Mouse (Mus musculus): ENCODE measurements around the gene Adam11. TPM values are rescaled to one million over a fixed set of nuclear protein-coding genes. Genes with fewer than 3 reads are reported as not detected.
A peak's percentile ranks its signal among the peaks of the same experiment; 100 is the strongest.

Gene Adam11
- polyA plus RNA-seq, 1 experiment, result 0.41 TPM

- H3ac ChIP-seq (ENCODE audit: control insufficient read depth, insufficient read length, low read depth), result no peak overlapping the region
- H3K79me3 ChIP-seq (ENCODE audit: low read depth), result no peaks in the 10 kb centered on the region
- no peaks in the 10 kb centered on the region for H3K27me3 ChIP-seq (ENCODE audit: control insufficient read depth, insufficient read depth, insufficient read length)
- TF ChIP-seq MYOG (IDR thresholded peaks at IDR 0.05; ENCODE audit: control insufficient read depth, extremely low read depth, insufficient read length), result no peak
- no peak for TF ChIP-seq MYOD1 (IDR thresholded peaks at IDR 0.05; ENCODE audit: control insufficient read depth, insufficient read length, low read depth)
- no peak for TF ChIP-seq CTCF (IDR thresholded peaks at IDR 0.05; ENCODE audit: control insufficient read depth, insufficient read depth, insufficient read length)
- TF ChIP-seq USF1 (IDR thresholded peaks at IDR 0.05; ENCODE audit: low read depth), result no peak
- TF ChIP-seq CEBPB (IDR thresholded peaks at IDR 0.05; ENCODE audit: low read depth), result no peak
- no peak for TF ChIP-seq FOSL1 (IDR thresholded peaks at IDR 0.05; ENCODE audit: insufficient read depth, low read length, poor library complexity, severe bottlenecking)
- TF ChIP-seq MAX (IDR thresholded peaks at IDR 0.05), result no peak
- H3K79me2 ChIP-seq (ENCODE audit: control insufficient read depth, insufficient read depth), result no peaks in the 10 kb centered on the region
- H3K4me3 ChIP-seq (ENCODE audit: insufficient read depth, poor library complexity, severe bottlenecking), result no peak overlapping the region
- H3K36me3 ChIP-seq (ENCODE audit: control insufficient read depth, insufficient read depth), result no peaks in the 10 kb centered on the region
Measured at GRCm38 (mm10) chr11:102771916-102772714, 10.9 kb downstream of the Adam11 start.

GRCm38 (mm10) chr11:102772771-102773700 lies 11.8 kb downstream of the Adam11 start:
- H3ac ChIP-seq (ENCODE audit: control insufficient read depth, insufficient read length, low read depth), result no peak overlapping the region
- H3K36me3 ChIP-seq (ENCODE audit: control insufficient read depth, insufficient read depth), result no peaks in the 10 kb centered on the region
- TF ChIP-seq MYOD1 (IDR thresholded peaks at IDR 0.05; ENCODE audit: control insufficient read depth, insufficient read length, low read depth) (no peak), CEBPB (IDR thresholded peaks at IDR 0.05; ENCODE audit: low read depth) (no peak)
- H3K79me2 ChIP-seq (ENCODE audit: control insufficient read depth, insufficient read depth), result no peaks in the 10 kb centered on the region
- no peaks in the 10 kb centered on the region for H3K27me3 ChIP-seq (ENCODE audit: control insufficient read depth, insufficient read depth, insufficient read length)
- H3K79me3 ChIP-seq (ENCODE audit: low read depth), result no peaks in the 10 kb centered on the region
- H3K4me3 ChIP-seq (ENCODE audit: insufficient read depth, poor library complexity, severe bottlenecking), result no peak overlapping the region

- H3K4me3 ChIP-seq (ENCODE audit: insufficient read depth, poor library complexity, severe bottlenecking), result peak overlapping the region; percentile 36
- peak overlapping the region; percentile 27 for H3ac ChIP-seq (ENCODE audit: control insufficient read depth, insufficient read length, low read depth)
- H3K36me3 ChIP-seq (ENCODE audit: control insufficient read depth, insufficient read depth), result no peaks in the 10 kb centered on the region
- no peaks in the 10 kb centered on the region for H3K79me2 ChIP-seq (ENCODE audit: control insufficient read depth, insufficient read depth)
- no peaks in the 10 kb centered on the region for H3K27me3 ChIP-seq (ENCODE audit: control insufficient read depth, insufficient read depth, insufficient read length)
- H3K79me3 ChIP-seq (ENCODE audit: low read depth), result no peaks in the 10 kb centered on the region
- TF ChIP-seq USF1 (IDR thresholded peaks at IDR 0.05; ENCODE audit: low read depth) (no peak), CEBPB (IDR thresholded peaks at IDR 0.05; ENCODE audit: low read depth) (no peak), FOSL1 (IDR thresholded peaks at IDR 0.05; ENCODE audit: insufficient read depth, low read length, poor library complexity, severe bottlenecking) (no peak), CTCF (IDR thresholded peaks at IDR 0.05; ENCODE audit: control insufficient read depth, insufficient read depth, insufficient read length) (peak; percentile 92)
Measured at GRCm38 (mm10) chr11:102773713-102774611, 12.7 kb downstream of the Adam11 start.

- Histone ChIP-seq H3K36me3 (ENCODE audit: control insufficient read depth, insufficient read depth) (no peaks in the 10 kb centered on the region), H3K4me3 (ENCODE audit: insufficient read depth, poor library complexity, severe bottlenecking) (peak overlapping the region; percentile 36), H3K27me3 (ENCODE audit: control insufficient read depth, insufficient read depth, insufficient read length) (no peaks in the 10 kb centered on the region), H3K79me3 (ENCODE audit: low read depth) (no peaks in the 10 kb centered on the region), H3K79me2 (ENCODE audit: control insufficient read depth, insufficient read depth) (no peaks in the 10 kb centered on the region), H3ac (ENCODE audit: control insufficient read depth, insufficient read length, low read depth) (peak overlapping the region; percentile 27)
- TF ChIP-seq USF1 (IDR thresholded peaks at IDR 0.05; ENCODE audit: low read depth) (no peak), MAX (IDR thresholded peaks at IDR 0.05) (no peak), MYOG (IDR thresholded peaks at IDR 0.05; ENCODE audit: control insufficient read depth, extremely low read depth, insufficient read length) (no peak), CEBPB (IDR thresholded peaks at IDR 0.05; ENCODE audit: low read depth) (no peak), FOSL1 (IDR thresholded peaks at IDR 0.05; ENCODE audit: insufficient read depth, low read length, poor library complexity, severe bottlenecking) (no peak), CTCF (IDR thresholded peaks at IDR 0.05; ENCODE audit: control insufficient read depth, insufficient read depth, insufficient read length) (no peak), MYOD1 (IDR thresholded peaks at IDR 0.05; ENCODE audit: control insufficient read depth, insufficient read length, low read depth) (no peak)
Measured at GRCm38 (mm10) chr11:102774621-102775141, 13.4 kb downstream of the Adam11 start.

GRCm38 (mm10) chr11:102777598-102777997 lies 16.4 kb downstream of the Adam11 start:
- peak overlapping the region; percentile 12 for H3ac ChIP-seq (ENCODE audit: control insufficient read depth, insufficient read length, low read depth)
- H3K79me2 ChIP-seq (ENCODE audit: control insufficient read depth, insufficient read depth), result no peaks in the 10 kb centered on the region
- no peaks in the 10 kb centered on the region for H3K79me3 ChIP-seq (ENCODE audit: low read depth)
- no peaks in the 10 kb centered on the region for H3K36me3 ChIP-seq (ENCODE audit: control insufficient read depth, insufficient read depth)
- H3K27me3 ChIP-seq (ENCODE audit: control insufficient read depth, insufficient read depth, insufficient read length), result no peaks in the 10 kb centered on the region
- no peak overlapping the region for H3K4me3 ChIP-seq (ENCODE audit: insufficient read depth, poor library complexity, severe bottlenecking)
- no peak for TF ChIP-seq MAX (IDR thresholded peaks at IDR 0.05)
- no peak for TF ChIP-seq CEBPB (IDR thresholded peaks at IDR 0.05; ENCODE audit: low read depth)
- no peak for TF ChIP-seq MYOG (IDR thresholded peaks at IDR 0.05; ENCODE audit: control insufficient read depth, extremely low read depth, insufficient read length)
- TF ChIP-seq USF1 (IDR thresholded peaks at IDR 0.05; ENCODE audit: low read depth), result no peak
- peak; percentile 26 for TF ChIP-seq FOSL1 (IDR thresholded peaks at IDR 0.05; ENCODE audit: insufficient read depth, low read length, poor library complexity, severe bottlenecking)
- no peak for TF ChIP-seq MYOD1 (IDR thresholded peaks at IDR 0.05; ENCODE audit: control insufficient read depth, insufficient read length, low read depth)
- peak; percentile 90 for TF ChIP-seq CTCF (IDR thresholded peaks at IDR 0.05; ENCODE audit: control insufficient read depth, insufficient read depth, insufficient read length)

Data from C2C12 (cell line).